Mouse (Mus musculus) kidney, embryonic 16.5 days (tissue): Measurements from ENCODE around the gene Cbx8. TPM values are rescaled to one million over a fixed set of nuclear protein-coding genes. Genes with fewer than 3 reads are reported as not detected.

Experiments used
- ATAC-seq: fragments of 200-750 bp; cut with Nextera tagmentation; 2 replicates; pipeline ENCODE4 v1.8.0; 2017; ENCODE audit warnings: moderate TSS enrichment; ENCODE audit not compliant: low FRiP score, low TSS enrichment
- H3K27ac ChIP-seq: fragments of 300-500 bp; sonication (generic); 2 replicates; pipeline ENCODE4 v1.5.1; 2014; ENCODE audit warnings: low read length
- H3K27me3 ChIP-seq: fragments of 300-500 bp; sonication (generic); 2 replicates; pipeline ENCODE4 v1.6.1; 2014; ENCODE audit warnings: low read length, control low read depth, mixed read lengths; ENCODE audit not compliant: insufficient read depth
- H3K36me3 ChIP-seq: fragments of 300-500 bp; sonication (generic); 2 replicates; pipeline ENCODE4 v1.6.1; 2014; ENCODE audit warnings: low read length, control low read depth, mixed read lengths; ENCODE audit not compliant: insufficient read depth
- H3K4me1 ChIP-seq: fragments of 300-500 bp; sonication (generic); 2 replicates; pipeline ENCODE4 v1.6.1; 2014; ENCODE audit warnings: low read length, control low read depth, mixed read lengths; ENCODE audit not compliant: insufficient read depth
- H3K4me2 ChIP-seq: fragments of 300-500 bp; sonication (generic); replicated peaks from 2 replicates; pipeline ENCODE4 v1.6.1; 2014; ENCODE audit warnings: low read depth, low read length
- H3K4me3 ChIP-seq: fragments of 300-500 bp; sonication (generic); 2 replicates; pipeline ENCODE4 v1.5.1; 2014; ENCODE audit warnings: mild to moderate bottlenecking, low read length
- H3K9ac ChIP-seq: fragments of 300-500 bp; sonication (generic); replicated peaks from 2 replicates; pipeline ENCODE4 v1.6.1; 2014; ENCODE audit warnings: low read length
- H3K9me3 ChIP-seq: fragments of 300-500 bp; sonication (generic); 2 replicates; pipeline ENCODE4 v1.6.1; 2016; ENCODE audit warnings: low read length, control low read depth
- WGBS: fragments of 180-500 bp; shearing (Covaris S2); extraction: QIAGEN DNeasy Blood & Tissue Kit; methylation state at CpG from one replicate; pipeline ENCODE4 v1.1.7; 2014; 5-methylcytosine and 5-hydroxymethylcytosine counted together
- polyA plus RNA-seq: library from polyadenylated mRNA; unstranded; fragments of >200 nt; fragmentation: Nextera tagmentation; extraction: Ambion mirVana; gene quantifications from 2 replicates; pipeline ENCODE4 v1.2.1, GENCODE M21; 2015

Gene Cbx8
- polyA plus RNA-seq, 1 experiment from 2014 or later, result 8.5 TPM

GRCm38 (mm10) chr11:119035094-119035685 lies 5.6 kb downstream of the Cbx8 start:
- Histone ChIP-seq H3K27me3 (peaks cover 53% of the 10 kb centered on the region), H3K4me1 (peaks cover 32% of the 10 kb centered on the region), H3K27ac (no peak overlapping the region), H3K36me3 (peaks cover 18% of the 10 kb centered on the region), H3K9ac (no peak overlapping the region), H3K9me3 (no peaks in the 10 kb centered on the region), H3K4me2 (no peak overlapping the region), H3K4me3 (no peak overlapping the region)
- no peak for ATAC-seq
- WGBS, result 4% methylated on average over 21 of the region's 21 CpGs

GRCm38 (mm10) chr11:119034635-119035034 lies 6.1 kb downstream of the Cbx8 start:
- peak overlapping the region; percentile 30 for H3K4me3 ChIP-seq
- H3K9ac ChIP-seq, result no peak overlapping the region
- 5% methylated on average over 19 of the region's 19 CpGs for WGBS
- peaks cover 23% of the 10 kb centered on the region for H3K36me3 ChIP-seq
- no peak for ATAC-seq
- H3K4me2 ChIP-seq, result peak overlapping the region; percentile 43
- H3K27me3 ChIP-seq, result peaks cover 53% of the 10 kb centered on the region
- no peak overlapping the region for H3K27ac ChIP-seq
- H3K4me1 ChIP-seq, result peaks cover 27% of the 10 kb centered on the region
- no peaks in the 10 kb centered on the region for H3K9me3 ChIP-seq

GRCm38 (mm10) chr11:119033874-119034558 lies 6.8 kb downstream of the Cbx8 start:
- 1% methylated on average over 26 of the region's 26 CpGs for WGBS
- peaks cover 26% of the 10 kb centered on the region for H3K36me3 ChIP-seq
- peaks cover 21% of the 10 kb centered on the region for H3K4me1 ChIP-seq
- H3K9me3 ChIP-seq, result no peaks in the 10 kb centered on the region
- H3K4me2 ChIP-seq, result peak overlapping the region; percentile 43
- H3K9ac ChIP-seq, result no peak overlapping the region
- H3K27ac ChIP-seq, result no peak overlapping the region
- H3K4me3 ChIP-seq, result peak overlapping the region; percentile 30
- H3K27me3 ChIP-seq, result peaks cover 48% of the 10 kb centered on the region
- ATAC-seq, result peak; percentile 30; the same call in 1 of the 2 replicates

DNA sequence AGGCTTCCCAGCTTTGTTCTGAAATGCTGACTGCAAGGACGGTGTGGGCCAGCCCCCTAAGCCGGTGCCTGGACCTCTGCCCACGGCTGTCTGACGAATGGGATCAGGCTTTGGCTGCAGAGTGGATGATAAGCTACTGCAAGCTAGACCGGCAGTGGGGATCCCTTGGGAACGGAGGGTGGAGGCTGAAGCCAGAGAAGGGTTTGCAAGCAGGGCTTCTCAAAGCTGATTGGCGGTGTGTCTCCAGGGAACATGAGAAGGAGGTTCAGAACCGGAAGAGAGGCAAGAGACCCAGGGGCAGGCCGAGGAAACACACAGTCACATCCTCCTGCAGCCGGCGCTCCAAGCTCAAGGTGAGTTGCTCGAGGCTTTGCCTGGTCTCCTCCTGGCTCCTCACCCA lies 14.6 kb downstream of the Cbx8 start:
- Histone ChIP-seq H3K4me2 (peak overlapping the region; percentile 24; the same call in 1 of the 2 replicates), H3K27ac (no peak overlapping the region), H3K4me1 (peaks cover 40% of the 10 kb centered on the region), H3K9ac (peak overlapping the region; percentile 3; the same call in 1 of the 2 replicates), H3K4me3 (no peak overlapping the region), H3K36me3 (peaks cover 49% of the 10 kb centered on the region), H3K27me3 (peaks cover 8% of the 10 kb centered on the region), H3K9me3 (no peaks in the 10 kb centered on the region)
- 34% methylated on average over 12 of the region's 12 CpGs for WGBS
- no peak for ATAC-seq

- H3K36me3 ChIP-seq, result peaks cover 32% of the 10 kb centered on the region
- H3K4me3 ChIP-seq, result peak overlapping the region; percentile 88
- peak overlapping the region; percentile 92 for H3K9ac ChIP-seq
- ATAC-seq, result no peak
- peaks cover 17% of the 10 kb centered on the region for H3K27me3 ChIP-seq
- peaks cover 40% of the 10 kb centered on the region for H3K4me1 ChIP-seq
- H3K9me3 ChIP-seq, result no peaks in the 10 kb centered on the region
- H3K4me2 ChIP-seq, result peak overlapping the region; percentile 83
- peak overlapping the region; percentile 90 for H3K27ac ChIP-seq
- 4% methylated on average over 7 of the region's 7 CpGs for WGBS
Measured at GRCm38 (mm10) chr11:119024260-119024659, 16.5 kb downstream of the Cbx8 start.

DNA sequence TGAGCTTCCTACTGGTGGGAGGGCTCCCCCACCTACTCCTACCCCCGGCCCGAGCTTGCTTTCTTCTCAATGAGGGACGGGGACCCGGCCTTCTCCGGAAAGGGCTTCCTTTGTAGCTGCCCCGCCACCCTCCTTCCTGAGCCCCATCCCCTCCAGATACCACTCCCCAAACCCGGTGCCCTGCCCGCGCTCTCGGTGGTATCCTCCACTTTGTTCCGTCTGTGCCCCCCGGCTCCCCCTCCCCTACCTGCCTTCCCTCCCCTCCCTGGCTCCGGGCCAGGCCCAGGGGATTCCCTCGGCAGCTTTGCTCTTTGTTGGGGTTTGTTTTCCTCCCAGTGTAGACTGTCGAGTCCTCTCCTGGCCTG lies 17.2 kb downstream of the Cbx8 start:
- 2% methylated on average over 15 of the region's 15 CpGs for WGBS
- Histone ChIP-seq H3K4me1 (peaks cover 40% of the 10 kb centered on the region), H3K36me3 (peaks cover 25% of the 10 kb centered on the region), H3K9ac (peak overlapping the region; percentile 92), H3K27ac (peak overlapping the region; percentile 90), H3K27me3 (peaks cover 17% of the 10 kb centered on the region), H3K4me2 (peak overlapping the region; percentile 83), H3K4me3 (peak overlapping the region; percentile 88), H3K9me3 (no peaks in the 10 kb centered on the region)
- ATAC-seq, result no peak; the same call in 1 of the 2 replicates

GRCm38 (mm10) chr11:119022895-119023615 lies 17.7 kb downstream of the Cbx8 start, which contains the start of gene Cbx2:
Gene Cbx2 (plus strand): TSS chr11:119022962.
- ATAC-seq, result peak; percentile 90
- Histone ChIP-seq H3K4me3 (peak within 1 kb of the TSS; percentile 88), H3K9me3 (no peaks in the 10 kb centered on the region), H3K36me3 (peaks cover 20% of the 10 kb centered on the region), H3K9ac (peak within 1 kb of the TSS; percentile 92), H3K27me3 (peaks cover 17% of the 10 kb centered on the region), H3K4me1 (peaks cover 40% of the 10 kb centered on the region), H3K27ac (peak within 1 kb of the TSS; percentile 90), H3K4me2 (peak within 1 kb of the TSS; percentile 83)
- WGBS, result under 1% methylated on average over 81 of the region's 99 CpGs

- peak overlapping the region; percentile 92 for H3K9ac ChIP-seq
- H3K9me3 ChIP-seq, result no peaks in the 10 kb centered on the region
- peak overlapping the region; percentile 88 for H3K4me3 ChIP-seq
- H3K4me1 ChIP-seq, result peaks cover 40% of the 10 kb centered on the region
- WGBS, result 4% methylated on average over 42 of the region's 42 CpGs
- peak overlapping the region; percentile 90 for H3K27ac ChIP-seq
- H3K27me3 ChIP-seq, result peaks cover 17% of the 10 kb centered on the region
- peak overlapping the region; percentile 83 for H3K4me2 ChIP-seq
- ATAC-seq, result no peak
- peaks cover 13% of the 10 kb centered on the region for H3K36me3 ChIP-seq
Measured at GRCm38 (mm10) chr11:119022068-119022894, 18.5 kb downstream of the Cbx8 start.

- H3K27ac ChIP-seq, result no peak overlapping the region
- 0 out of 2 replicates have a peak, but pooled peaks cover 2% of the 10 kb centered on the region for H3K36me3 ChIP-seq
- H3K4me1 ChIP-seq, result peaks cover 33% of the 10 kb centered on the region
- H3K27me3 ChIP-seq, result peaks cover 17% of the 10 kb centered on the region
- H3K4me2 ChIP-seq, result no peak overlapping the region
- no peak overlapping the region for H3K4me3 ChIP-seq
- WGBS, result 88% methylated on average over 7 of the region's 7 CpGs
- no peak overlapping the region for H3K9ac ChIP-seq
- no peaks in the 10 kb centered on the region for H3K9me3 ChIP-seq
- ATAC-seq, result no peak
Measured at GRCm38 (mm10) chr11:119021180-119021579, 19.6 kb downstream of the Cbx8 start.
